Mouse (Mus musculus): ENCODE measurements around the gene Pnpla6.

DNA sequence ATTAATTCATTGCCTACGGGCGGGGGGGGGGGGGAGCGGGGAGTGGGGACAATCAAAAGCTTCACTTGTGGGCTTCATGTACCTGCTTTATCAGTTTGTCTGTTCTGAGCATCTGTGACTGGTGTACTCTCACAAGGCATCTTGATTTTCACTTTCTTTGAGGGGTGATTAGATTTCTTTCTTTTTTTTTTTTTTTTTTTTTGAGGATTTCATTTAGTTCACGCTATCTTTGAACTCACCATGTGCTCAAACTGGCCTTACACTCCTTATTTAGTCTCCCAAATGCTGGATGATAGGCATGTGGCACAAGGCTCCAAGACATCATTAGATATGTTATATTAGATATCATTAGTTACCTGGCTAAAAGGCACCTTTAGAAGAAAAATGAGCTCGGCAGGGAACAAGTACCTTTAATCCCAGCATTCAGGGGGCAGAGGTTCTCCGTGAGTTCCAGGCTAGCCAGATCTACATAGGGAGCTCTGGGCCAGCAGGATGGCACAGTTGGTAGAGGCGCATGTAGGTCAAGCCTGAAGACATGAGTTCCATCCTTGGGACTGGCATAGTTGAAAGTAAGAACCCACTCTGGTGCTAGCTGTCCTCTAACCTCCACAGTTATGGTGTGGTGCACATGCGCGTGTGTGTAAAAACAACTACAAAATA lies 47.2 kb upstream of the Pnpla6 start:
- no peak for TF ChIP-seq TAL1 (conservative IDR thresholded peaks at IDR 0.05; ENCODE audit: low read depth, low read length)
- no peak for TF ChIP-seq CTCF (IDR thresholded peaks at IDR 0.05; ENCODE audit: low read depth, low read length)
- TF ChIP-seq GATA1 (IDR thresholded peaks at IDR 0.05; ENCODE audit: borderline replicate concordance, low read length): no peak
